Mouse (Mus musculus) thymus, adult 2 months (tissue): ENCODE measurements around the gene Syt17.

Experiments used
- CTCF ChIP-seq: fragments of 200-500 bp; IDR thresholded peaks from 2 replicates; pipeline ENCODE4 v1.5.1; 2012; ENCODE audit warnings: mild to moderate bottlenecking, control low read depth, low read length, moderate library complexity, borderline replicate concordance; ENCODE audit not compliant: control insufficient read depth, poor library complexity, insufficient read depth; ENCODE audit errors: extremely low read depth
- POLR2A ChIP-seq: fragments of 200-500 bp; IDR thresholded peaks from 2 replicates; pipeline ENCODE4 v1.6.1; 2012; ENCODE audit warnings: mild to moderate bottlenecking, low read length, control low read depth, moderate library complexity; ENCODE audit not compliant: control insufficient read depth, poor library complexity, insufficient read depth; ENCODE audit errors: extremely low read depth

- TF ChIP-seq POLR2A: no peak
- no peak for TF ChIP-seq CTCF
These were observed 42.8 kb downstream of the Syt17 start for GRCm38 (mm10) chr7:118405251-118405650.
